In the genomic region with DNA sequence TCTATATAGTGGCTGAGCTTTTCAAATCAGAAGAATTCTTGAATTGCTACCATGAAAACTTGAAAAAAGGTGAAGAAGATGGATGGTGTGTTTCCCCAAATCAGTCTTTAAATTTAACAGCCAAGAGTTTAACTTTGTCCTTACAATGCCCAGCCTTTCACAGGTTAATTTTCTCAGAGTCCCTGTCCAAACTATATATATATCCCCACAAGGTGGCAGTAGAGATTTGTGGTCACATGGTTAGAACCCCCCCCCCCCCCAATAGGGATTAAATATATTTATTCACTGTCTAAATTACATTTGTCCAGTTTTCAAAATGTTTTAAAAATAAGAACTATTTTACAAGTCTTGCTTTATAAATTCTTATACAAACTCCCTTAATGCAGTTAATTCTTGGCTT, we compare ENCODE assay signal across 13 mouse cellular contexts.
A peak's percentile ranks its signal among the peaks of the same experiment; 100 is the strongest.
DNase-seq lines count a peak whose midpoint lies in the region; ATAC-seq and TF ChIP-seq lines count a peak whose summit lies in the region.
"Had no signal": no experiment of that assay in that cellular context is flagged by ENCODE, and none has a peak within 500 bp of the region (broad histone marks: within the 10 kb centered on the region; RNA-seq: fewer than 3 reads in every experiment).

No protein-coding gene starts in this region.

- peak; percentile 52 for DNase-seq in embryonic facial prominence, embryonic 11.5 days (ENCODE audit: low spot score)
- DNase-seq in embryonic facial prominence, embryonic 10.5 days (ENCODE audit: low spot score), result no peak
- DNase-seq in kidney, adult 9 months, result peak; percentile 7
- DNase-seq in midbrain, postnatal 0 days (ENCODE audit: low spot score), result peak; percentile 30
- no peak for DNase-seq in spleen, postnatal 10 days (ENCODE audit: low spot score in 2 of 2)
- DNase-seq: adrenal gland, postnatal 25 days; cerebellum, postnatal 14 days; gastrocnemius, postnatal 36 days; kidney, postnatal 25 days had no signal

- no peak overlapping the region for H3K4me2 ChIP-seq in embryonic facial prominence, embryonic 11.5 days (ENCODE audit: low read depth, low read length)
- H3K4me2 ChIP-seq in kidney, embryonic 16.5 days (replicated peaks; ENCODE audit: low read depth, low read length), result no peak overlapping the region
- H3K4me2 ChIP-seq in midbrain, postnatal 0 days (ENCODE audit: low read depth, low read length, poor library complexity, severe bottlenecking), result no peak overlapping the region
- no peak overlapping the region for H3K4me2 ChIP-seq in midbrain, embryonic 15.5 days

- H3K9ac ChIP-seq in embryonic facial prominence, embryonic 11.5 days (replicated peaks; ENCODE audit: low read length), result no peak overlapping the region
- H3K9ac ChIP-seq in kidney, embryonic 16.5 days (replicated peaks; ENCODE audit: low read length), result no peak overlapping the region
- H3K9ac ChIP-seq in midbrain, postnatal 0 days (replicated peaks; ENCODE audit: low read length, poor library complexity, severe bottlenecking), result no peak overlapping the region
- no peak overlapping the region for H3K9ac ChIP-seq in midbrain, embryonic 15.5 days

- TF ChIP-seq CTCF in midbrain, postnatal 0 days (IDR thresholded peaks at IDR 0.05), result peak; percentile 44

- H3K27me3 ChIP-seq in embryonic facial prominence, embryonic 11.5 days (ENCODE audit: control insufficient read depth, insufficient read depth, low read length), result no peaks in the 10 kb centered on the region
- H3K27me3 ChIP-seq in embryonic facial prominence, embryonic 10.5 days (replicated peaks; ENCODE audit: low read depth, poor library complexity, severe bottlenecking), result no peaks in the 10 kb centered on the region
- no peaks in the 10 kb centered on the region for H3K27me3 ChIP-seq in kidney, embryonic 16.5 days (ENCODE audit: insufficient read depth, low read length)
- H3K27me3 ChIP-seq in midbrain, postnatal 0 days (ENCODE audit: insufficient read depth, low read length), result no peaks in the 10 kb centered on the region
- no peaks in the 10 kb centered on the region for H3K27me3 ChIP-seq in midbrain, embryonic 15.5 days (replicated peaks)
- H3K27me3 ChIP-seq: megakaryocyte, embryonic 14.5 days had no signal

- H3K4me3 ChIP-seq in embryonic facial prominence, embryonic 11.5 days (ENCODE audit: low read depth, low read length), result no peak overlapping the region
- no peak overlapping the region for H3K4me3 ChIP-seq in embryonic facial prominence, embryonic 10.5 days
- H3K4me3 ChIP-seq in kidney, embryonic 16.5 days (ENCODE audit: low read length), result no peak overlapping the region
- H3K4me3 ChIP-seq in midbrain, postnatal 0 days (ENCODE audit: low read depth, low read length), result no peak overlapping the region
- H3K4me3 ChIP-seq in midbrain, embryonic 15.5 days, result no peak overlapping the region
- H3K4me3 ChIP-seq: megakaryocyte, embryonic 14.5 days had no signal

- no peak for ATAC-seq in embryonic facial prominence, embryonic 11.5 days (replicated peaks; ENCODE audit: insufficient number of reproducible peaks, low FRiP score, low TSS enrichment, low read depth)
- no peak for ATAC-seq in kidney, embryonic 16.5 days (ENCODE audit: low FRiP score, low TSS enrichment)
- no peak for ATAC-seq in midbrain, postnatal 0 days (ENCODE audit: low FRiP score)
- ATAC-seq in midbrain, embryonic 15.5 days (replicated peaks), result no peak
- no peak for ATAC-seq in erythroid progenitor cell, adult 5-6 weeks (replicated peaks; ENCODE audit: low FRiP score, poor library complexity, severe bottlenecking)

- no peaks in the 10 kb centered on the region for H3K9me3 ChIP-seq in embryonic facial prominence, embryonic 11.5 days (replicated peaks; ENCODE audit: control insufficient read depth, low read length)
- H3K9me3 ChIP-seq in embryonic facial prominence, embryonic 10.5 days, result 0 out of 2 replicates have a peak, but pooled peaks cover 5% of the 10 kb centered on the region
- peaks cover 6% of the 10 kb centered on the region; the same call in 1 of the 2 replicates for H3K9me3 ChIP-seq in kidney, embryonic 16.5 days (ENCODE audit: low read length)
- no peaks in the 10 kb centered on the region for H3K9me3 ChIP-seq in midbrain, postnatal 0 days (ENCODE audit: low read length)
- no peaks in the 10 kb centered on the region for H3K9me3 ChIP-seq in midbrain, embryonic 15.5 days
- H3K9me3 ChIP-seq: megakaryocyte, embryonic 14.5 days had no signal

- H3K27ac ChIP-seq in embryonic facial prominence, embryonic 11.5 days (replicated peaks; ENCODE audit: low read depth, low read length), result no peak overlapping the region
- no peak overlapping the region for H3K27ac ChIP-seq in embryonic facial prominence, embryonic 10.5 days (replicated peaks)
- no peak overlapping the region for H3K27ac ChIP-seq in kidney, embryonic 16.5 days (ENCODE audit: low read length)
- no peak overlapping the region for H3K27ac ChIP-seq in midbrain, postnatal 0 days (ENCODE audit: low read depth, low read length)
- no peak overlapping the region for H3K27ac ChIP-seq in midbrain, embryonic 15.5 days

- no peaks in the 10 kb centered on the region for H3K4me1 ChIP-seq in embryonic facial prominence, embryonic 11.5 days (ENCODE audit: control insufficient read depth, insufficient read depth, low read length)
- peaks cover 10% of the 10 kb centered on the region for H3K4me1 ChIP-seq in embryonic facial prominence, embryonic 10.5 days
- no peaks in the 10 kb centered on the region for H3K4me1 ChIP-seq in kidney, embryonic 16.5 days (ENCODE audit: insufficient read depth, low read length)
- no peaks in the 10 kb centered on the region for H3K4me1 ChIP-seq in midbrain, postnatal 0 days (ENCODE audit: insufficient read depth, low read length)
- no peaks in the 10 kb centered on the region for H3K4me1 ChIP-seq in midbrain, embryonic 15.5 days
- H3K4me1 ChIP-seq: megakaryocyte, embryonic 14.5 days had no signal

- H3K36me3 ChIP-seq in embryonic facial prominence, embryonic 11.5 days (replicated peaks; ENCODE audit: control insufficient read depth, insufficient read depth, low read depth, low read length), result no peaks in the 10 kb centered on the region
- no peaks in the 10 kb centered on the region for H3K36me3 ChIP-seq in embryonic facial prominence, embryonic 10.5 days (replicated peaks)
- no peaks in the 10 kb centered on the region for H3K36me3 ChIP-seq in kidney, embryonic 16.5 days (ENCODE audit: insufficient read depth, low read length)
- no peaks in the 10 kb centered on the region for H3K36me3 ChIP-seq in midbrain, postnatal 0 days (ENCODE audit: insufficient read depth, low read length)
- H3K36me3 ChIP-seq in midbrain, embryonic 15.5 days (replicated peaks), result no peaks in the 10 kb centered on the region

Comparison
In these comparisons a context has a peak if more than half of its experiments do, and no peak if none do; other contexts are left out.
1. DNase-seq: peak in embryonic facial prominence, embryonic 11.5 days (single experiment), kidney, adult 9 months (single experiment) and midbrain, postnatal 0 days (single experiment); none in embryonic facial prominence, embryonic 10.5 days (single experiment) and spleen, postnatal 10 days (0 of 2).